Mouse (Mus musculus): ENCODE results near the gene Clgn. TPM values are rescaled to one million over a fixed set of nuclear protein-coding genes. Genes with fewer than 3 reads are reported as not detected.

Gene Clgn
- polyA plus RNA-seq, 1 experiment: not detected

- Histone ChIP-seq H3ac (ENCODE audit: control insufficient read depth, insufficient read length) (no peak overlapping the region), H3K4me3 (no peak overlapping the region), H3K4me2 (ENCODE audit: low read depth) (no peak overlapping the region), H3K36me3 (ENCODE audit: control insufficient read depth, insufficient read depth) (no peaks in the 10 kb centered on the region), H3K27me3 (ENCODE audit: control insufficient read depth, insufficient read depth, insufficient read length) (no peaks in the 10 kb centered on the region), H3K79me2 (ENCODE audit: control insufficient read depth, insufficient read depth) (no peaks in the 10 kb centered on the region)
- TF ChIP-seq E2F4 (IDR thresholded peaks at IDR 0.05; ENCODE audit: insufficient read depth): no peak
- TF ChIP-seq USF1 (IDR thresholded peaks at IDR 0.05; ENCODE audit: low read depth): no peak
- no peak for TF ChIP-seq MYOG (IDR thresholded peaks at IDR 0.05; ENCODE audit: control insufficient read depth in 1 of 3, insufficient read depth in 1 of 3, insufficient read length in 2 of 3, low read depth in 2 of 3)
- no peak for TF ChIP-seq REST (IDR thresholded peaks at IDR 0.05; ENCODE audit: insufficient read depth, insufficient read length)
- no peak for TF ChIP-seq SRF (IDR thresholded peaks at IDR 0.05; ENCODE audit: control insufficient read depth, insufficient read length, low read depth)
These were observed 39.4 kb downstream of the Clgn start for GRCm38 (mm10) chr8:83429071-83429524.

GRCm38 (mm10) chr8:83437077-83437476 lies 47.4 kb downstream of the Clgn start:
- H3K4me2 ChIP-seq (ENCODE audit: low read depth): no peak overlapping the region
- H3K79me2 ChIP-seq (ENCODE audit: control insufficient read depth, insufficient read depth): peaks cover 25% of the 10 kb centered on the region
- no peaks in the 10 kb centered on the region for H3K36me3 ChIP-seq (ENCODE audit: control insufficient read depth, insufficient read depth)
- H3ac ChIP-seq (ENCODE audit: control insufficient read depth, insufficient read length): no peak overlapping the region
- TF ChIP-seq MYOD1 (IDR thresholded peaks at IDR 0.05; ENCODE audit: control insufficient read depth in 1 of 3, insufficient read length in 2 of 3, low read depth in 2 of 3) (no peak), E2F4 (IDR thresholded peaks at IDR 0.05; ENCODE audit: insufficient read depth) (no peak), MAX (IDR thresholded peaks at IDR 0.05; ENCODE audit: low read depth) (no peak)
- H3K4me3 ChIP-seq: no peak overlapping the region
- H3K27me3 ChIP-seq (ENCODE audit: control insufficient read depth, insufficient read depth, insufficient read length): no peaks in the 10 kb centered on the region

- TF ChIP-seq MAX (IDR thresholded peaks at IDR 0.05; ENCODE audit: low read depth): no peak
- TF ChIP-seq E2F4 (IDR thresholded peaks at IDR 0.05; ENCODE audit: insufficient read depth): no peak
- TF ChIP-seq TCF3 (IDR thresholded peaks at IDR 0.05; ENCODE audit: insufficient read length, low read depth): no peak
- no peak for TF ChIP-seq CEBPB (IDR thresholded peaks at IDR 0.05; ENCODE audit: insufficient read depth, poor library complexity, severe bottlenecking)
- TF ChIP-seq MYOD1 (IDR thresholded peaks at IDR 0.05; ENCODE audit: control insufficient read depth in 1 of 3, insufficient read length in 2 of 3, low read depth in 2 of 3): no peak
- no peak for TF ChIP-seq POLR2A (IDR thresholded peaks at IDR 0.05; ENCODE audit: insufficient read length, low read depth)
- TF ChIP-seq SRF (IDR thresholded peaks at IDR 0.05; ENCODE audit: control insufficient read depth, insufficient read length, low read depth): no peak
- TF ChIP-seq MYOG (IDR thresholded peaks at IDR 0.05; ENCODE audit: control insufficient read depth in 1 of 3, insufficient read depth in 1 of 3, insufficient read length in 2 of 3, low read depth in 2 of 3): no peak
- no peak for TF ChIP-seq USF1 (IDR thresholded peaks at IDR 0.05; ENCODE audit: low read depth)
- TF ChIP-seq TCF12 (IDR thresholded peaks at IDR 0.05; ENCODE audit: insufficient read depth, poor library complexity, severe bottlenecking): no peak
- TF ChIP-seq REST (IDR thresholded peaks at IDR 0.05; ENCODE audit: insufficient read depth, insufficient read length): no peak
- Histone ChIP-seq H3K4me3 (peak overlapping the region; percentile 49), H3ac (ENCODE audit: control insufficient read depth, insufficient read length) (peak overlapping the region; percentile 86), H3K4me2 (ENCODE audit: low read depth) (peak overlapping the region; percentile 82), H3K79me2 (ENCODE audit: control insufficient read depth, insufficient read depth) (peaks cover 25% of the 10 kb centered on the region), H3K36me3 (ENCODE audit: control insufficient read depth, insufficient read depth) (no peaks in the 10 kb centered on the region), H3K27me3 (ENCODE audit: control insufficient read depth, insufficient read depth, insufficient read length) (no peaks in the 10 kb centered on the region)
These were observed 52.1 kb downstream of the Clgn start for GRCm38 (mm10) chr8:83441656-83442242.

- Histone ChIP-seq H3K4me2 (ENCODE audit: low read depth) (peak overlapping the region; percentile 97), H3ac (ENCODE audit: control insufficient read depth, insufficient read length) (peak overlapping the region; percentile 86)
- peak; percentile 45 for TF ChIP-seq POLR2AphosphoS2 (IDR thresholded peaks at IDR 0.05; ENCODE audit: insufficient read length, low read depth)
- no peak for TF ChIP-seq E2F4 (IDR thresholded peaks at IDR 0.05; ENCODE audit: insufficient read depth)
- TF ChIP-seq POLR2A (IDR thresholded peaks at IDR 0.05; ENCODE audit: insufficient read length, low read depth): peak; percentile 72
- peak; percentile 47 for TF ChIP-seq SRF (IDR thresholded peaks at IDR 0.05; ENCODE audit: control insufficient read depth, insufficient read length, low read depth)
These were observed 52.8 kb downstream of the Clgn start for GRCm38 (mm10) chr8:83442243-83443051.

GRCm38 (mm10) chr8:83443052-83443400 lies 53.4 kb downstream of the Clgn start:
- no peak overlapping the region for H3ac ChIP-seq (ENCODE audit: control insufficient read depth, insufficient read length)
- H3K79me2 ChIP-seq (ENCODE audit: control insufficient read depth, insufficient read depth): peaks cover 23% of the 10 kb centered on the region
- no peaks in the 10 kb centered on the region for H3K27me3 ChIP-seq (ENCODE audit: control insufficient read depth, insufficient read depth, insufficient read length)
- H3K4me2 ChIP-seq (ENCODE audit: low read depth): peak overlapping the region; percentile 97
- TF ChIP-seq POLR2A (IDR thresholded peaks at IDR 0.05; ENCODE audit: insufficient read length, low read depth) (no peak), E2F4 (IDR thresholded peaks at IDR 0.05; ENCODE audit: insufficient read depth) (no peak), MYOG (IDR thresholded peaks at IDR 0.05; ENCODE audit: control insufficient read depth in 1 of 3, insufficient read depth in 1 of 3, insufficient read length in 2 of 3, low read depth in 2 of 3) (no peak), USF1 (IDR thresholded peaks at IDR 0.05; ENCODE audit: low read depth) (no peak), TCF3 (IDR thresholded peaks at IDR 0.05; ENCODE audit: insufficient read length, low read depth) (no peak), MYOD1 (IDR thresholded peaks at IDR 0.05; ENCODE audit: control insufficient read depth in 1 of 3, insufficient read length in 2 of 3, low read depth in 2 of 3) (no peak), REST (IDR thresholded peaks at IDR 0.05; ENCODE audit: insufficient read depth, insufficient read length) (no peak), SRF (IDR thresholded peaks at IDR 0.05; ENCODE audit: control insufficient read depth, insufficient read length, low read depth) (no peak), CEBPB (IDR thresholded peaks at IDR 0.05; ENCODE audit: insufficient read depth, poor library complexity, severe bottlenecking) (no peak), POLR2AphosphoS2 (IDR thresholded peaks at IDR 0.05; ENCODE audit: insufficient read length, low read depth) (no peak), MAX (IDR thresholded peaks at IDR 0.05; ENCODE audit: low read depth) (no peak), TCF12 (IDR thresholded peaks at IDR 0.05; ENCODE audit: insufficient read depth, poor library complexity, severe bottlenecking) (no peak)
- peak overlapping the region; percentile 49 for H3K4me3 ChIP-seq
- H3K36me3 ChIP-seq (ENCODE audit: control insufficient read depth, insufficient read depth): no peaks in the 10 kb centered on the region

More at GRCm38 (mm10) chr8:83442243-83443051, 52.8 kb downstream of the Clgn start:
- Histone ChIP-seq H3K27me3 (ENCODE audit: control insufficient read depth, insufficient read depth, insufficient read length) (no peaks in the 10 kb centered on the region), H3K4me3 (peak overlapping the region; percentile 49), H3K36me3 (ENCODE audit: control insufficient read depth, insufficient read depth) (no peaks in the 10 kb centered on the region), H3K79me2 (ENCODE audit: control insufficient read depth, insufficient read depth) (peaks cover 25% of the 10 kb centered on the region)

Data from myocyte (in vitro differentiated cells).